Mouse (Mus musculus): ENCODE measurements at regions not wholly inside any gene's neighbourhood (a gene's known extent, or its start where the extent isn't known, plus 50 kb on each side); places are given as distances from the start of the nearest gene placed in this dataset.

- TF ChIP-seq FLI1 (IDR thresholded peaks at IDR 0.05; ENCODE audit: low read length), result no peak
- no peak for TF ChIP-seq GATA1 (IDR thresholded peaks at IDR 0.05; ENCODE audit: borderline replicate concordance, low read length)
These were observed 86.7 kb upstream of the Wnt4 start for GRCm38 (mm10) chr4:137190625-137191024.

GRCm38 (mm10) chr4:137189801-137190200 is 87.5 kb upstream of the Wnt4 start:
- TF ChIP-seq FLI1 (IDR thresholded peaks at IDR 0.05; ENCODE audit: low read length) (no peak), GATA1 (IDR thresholded peaks at IDR 0.05; ENCODE audit: borderline replicate concordance, low read length) (no peak)
- no peaks in the 10 kb centered on the region for H3K36me3 ChIP-seq (replicated peaks; ENCODE audit: low read length)
- H3K4me3 ChIP-seq (replicated peaks), result no peak overlapping the region
- peaks cover 66% of the 10 kb centered on the region for H3K27me3 ChIP-seq (replicated peaks)
- H3K4me1 ChIP-seq, result peaks cover 4% of the 10 kb centered on the region; the same call in 1 of the 2 replicates
- peaks cover 11% of the 10 kb centered on the region for H3K9me3 ChIP-seq

More at GRCm38 (mm10) chr4:137190625-137191024, 86.7 kb upstream of the Wnt4 start:
- Histone ChIP-seq H3K4me1 (peaks cover 4% of the 10 kb centered on the region; the same call in 1 of the 2 replicates), H3K27me3 (replicated peaks) (peaks cover 74% of the 10 kb centered on the region), H3K9me3 (peaks cover 11% of the 10 kb centered on the region), H3K36me3 (replicated peaks; ENCODE audit: low read length) (no peaks in the 10 kb centered on the region), H3K4me3 (replicated peaks) (no peak overlapping the region)

GRCm38 (mm10) chr4:137189058-137189457 is 88.2 kb upstream of the Wnt4 start:
- no peaks in the 10 kb centered on the region for H3K36me3 ChIP-seq (replicated peaks; ENCODE audit: low read length)
- H3K4me3 ChIP-seq (replicated peaks), result no peak overlapping the region
- peaks cover 65% of the 10 kb centered on the region for H3K27me3 ChIP-seq (replicated peaks)
- no peak for TF ChIP-seq FLI1 (IDR thresholded peaks at IDR 0.05; ENCODE audit: low read length)
- TF ChIP-seq GATA1 (IDR thresholded peaks at IDR 0.05; ENCODE audit: borderline replicate concordance, low read length), result no peak
- peaks cover 4% of the 10 kb centered on the region; the same call in 1 of the 2 replicates for H3K4me1 ChIP-seq
- peaks cover 11% of the 10 kb centered on the region for H3K9me3 ChIP-seq

GRCm38 (mm10) chr4:137187592-137187991 is 89.7 kb upstream of the Wnt4 start:
- peaks cover 64% of the 10 kb centered on the region for H3K27me3 ChIP-seq (replicated peaks)

GRCm38 (mm10) chr4:137187051-137187450 is 90.2 kb upstream of the Wnt4 start:
- Histone ChIP-seq H3K9me3 (peaks cover 11% of the 10 kb centered on the region), H3K27me3 (replicated peaks) (peaks cover 64% of the 10 kb centered on the region), H3K4me1 (peaks cover 4% of the 10 kb centered on the region; the same call in 1 of the 2 replicates), H3K36me3 (replicated peaks; ENCODE audit: low read length) (no peaks in the 10 kb centered on the region), H3K4me3 (replicated peaks) (peak overlapping the region; percentile 9)
- TF ChIP-seq FLI1 (IDR thresholded peaks at IDR 0.05; ENCODE audit: low read length) (no peak), GATA1 (IDR thresholded peaks at IDR 0.05; ENCODE audit: borderline replicate concordance, low read length) (no peak)

More at GRCm38 (mm10) chr4:137187592-137187991, 89.7 kb upstream of the Wnt4 start:
- Histone ChIP-seq H3K36me3 (replicated peaks; ENCODE audit: low read length) (no peaks in the 10 kb centered on the region), H3K4me1 (peaks cover 4% of the 10 kb centered on the region; the same call in 1 of the 2 replicates), H3K9me3 (peaks cover 11% of the 10 kb centered on the region), H3K4me3 (replicated peaks) (no peak overlapping the region)
- TF ChIP-seq FLI1 (IDR thresholded peaks at IDR 0.05; ENCODE audit: low read length), result no peak
- no peak for TF ChIP-seq GATA1 (IDR thresholded peaks at IDR 0.05; ENCODE audit: borderline replicate concordance, low read length)

GRCm38 (mm10) chr4:137185001-137185400 is 92.3 kb upstream of the Wnt4 start:
- H3K4me1 ChIP-seq, result peaks cover 16% of the 10 kb centered on the region
- TF ChIP-seq GATA1 (IDR thresholded peaks at IDR 0.05; ENCODE audit: borderline replicate concordance, low read length), result no peak
- TF ChIP-seq FLI1 (IDR thresholded peaks at IDR 0.05; ENCODE audit: low read length), result no peak
- peaks cover 60% of the 10 kb centered on the region for H3K27me3 ChIP-seq (replicated peaks)

GRCm38 (mm10) chr4:137183181-137183850 is 94.0 kb upstream of the Wnt4 start:
- Histone ChIP-seq H3K36me3 (replicated peaks; ENCODE audit: low read length) (no peaks in the 10 kb centered on the region), H3K9me3 (peaks cover 11% of the 10 kb centered on the region), H3K27me3 (replicated peaks) (peaks cover 44% of the 10 kb centered on the region), H3K4me1 (peaks cover 29% of the 10 kb centered on the region), H3K4me3 (replicated peaks) (no peak overlapping the region)
- TF ChIP-seq GATA1 (IDR thresholded peaks at IDR 0.05; ENCODE audit: borderline replicate concordance, low read length), result no peak
- no peak for TF ChIP-seq FLI1 (IDR thresholded peaks at IDR 0.05; ENCODE audit: low read length)

More at GRCm38 (mm10) chr4:137185001-137185400, 92.3 kb upstream of the Wnt4 start:
- Histone ChIP-seq H3K36me3 (replicated peaks; ENCODE audit: low read length) (no peaks in the 10 kb centered on the region), H3K9me3 (peaks cover 11% of the 10 kb centered on the region), H3K4me3 (replicated peaks) (no peak overlapping the region)

- no peaks in the 10 kb centered on the region for H3K36me3 ChIP-seq (replicated peaks; ENCODE audit: low read length)
- H3K9me3 ChIP-seq, result peaks cover 9% of the 10 kb centered on the region
- H3K4me1 ChIP-seq, result peaks cover 36% of the 10 kb centered on the region
- TF ChIP-seq FLI1 (IDR thresholded peaks at IDR 0.05; ENCODE audit: low read length) (no peak), GATA1 (IDR thresholded peaks at IDR 0.05; ENCODE audit: borderline replicate concordance, low read length) (no peak)
- peaks cover 47% of the 10 kb centered on the region for H3K27me3 ChIP-seq (replicated peaks)
- H3K4me3 ChIP-seq (replicated peaks), result no peak overlapping the region
These were observed 94.7 kb upstream of the Wnt4 start for GRCm38 (mm10) chr4:137182547-137182946.

- H3K27me3 ChIP-seq (replicated peaks), result peaks cover 46% of the 10 kb centered on the region
- peaks cover 36% of the 10 kb centered on the region for H3K4me1 ChIP-seq
- H3K4me3 ChIP-seq (replicated peaks), result no peak overlapping the region
- H3K9me3 ChIP-seq, result no peaks in the 10 kb centered on the region
- no peak for TF ChIP-seq GATA1 (IDR thresholded peaks at IDR 0.05; ENCODE audit: borderline replicate concordance, low read length)
- TF ChIP-seq FLI1 (IDR thresholded peaks at IDR 0.05; ENCODE audit: low read length), result no peak
- no peaks in the 10 kb centered on the region for H3K36me3 ChIP-seq (replicated peaks; ENCODE audit: low read length)
These were observed 96.0 kb upstream of the Wnt4 start for GRCm38 (mm10) chr4:137181252-137181651.

GRCm38 (mm10) chr4:137180083-137180482 is 97.2 kb upstream of the Wnt4 start:
- Histone ChIP-seq H3K4me1 (peaks cover 39% of the 10 kb centered on the region), H3K9me3 (no peaks in the 10 kb centered on the region), H3K27me3 (replicated peaks) (peaks cover 51% of the 10 kb centered on the region), H3K4me3 (replicated peaks) (no peak overlapping the region), H3K36me3 (replicated peaks; ENCODE audit: low read length) (no peaks in the 10 kb centered on the region)
- TF ChIP-seq FLI1 (IDR thresholded peaks at IDR 0.05; ENCODE audit: low read length), result no peak
- no peak for TF ChIP-seq GATA1 (IDR thresholded peaks at IDR 0.05; ENCODE audit: borderline replicate concordance, low read length)

Measured in megakaryocyte, embryonic 14.5 days (primary cell).